Mouse (Mus musculus): ENCODE results near the gene Ppp2r5e.

DNA sequence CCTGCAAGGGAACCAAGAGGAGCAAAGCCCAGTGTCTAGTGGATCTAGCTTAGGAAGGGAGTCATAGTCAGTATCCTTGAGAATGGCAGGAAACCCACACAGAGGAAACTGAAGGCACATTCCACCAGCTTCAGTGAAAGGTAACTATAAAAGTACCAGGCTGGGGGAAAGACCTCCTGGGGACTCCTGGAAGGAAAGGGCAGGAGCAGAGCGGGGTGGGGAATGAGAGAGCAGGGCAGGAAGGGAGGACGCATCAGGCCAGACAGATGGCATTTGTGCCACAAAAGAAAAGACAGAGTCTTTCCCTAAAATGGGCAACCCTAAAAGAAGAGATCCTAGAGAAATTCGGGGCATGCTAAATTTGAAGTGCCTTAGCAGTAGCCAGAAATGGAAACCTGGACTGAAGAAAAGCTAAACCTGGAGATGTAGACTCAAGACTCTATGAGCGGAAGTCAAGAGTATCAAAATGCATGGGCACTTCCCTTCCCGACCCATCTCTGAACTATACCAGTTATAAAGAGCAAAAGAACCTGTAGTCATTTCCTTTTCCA, 55.3 kb downstream of the Ppp2r5e start:
- TF ChIP-seq CTCF (IDR thresholded peaks at IDR 0.05; ENCODE audit: borderline replicate concordance, control insufficient read depth, extremely low read depth, insufficient read depth, low read length, poor library complexity) (no peak), POLR2A (IDR thresholded peaks at IDR 0.05; ENCODE audit: control insufficient read depth, extremely low read depth, insufficient read depth, low read length, poor library complexity) (no peak)

Data from thymus, adult 2 months (tissue).